Comparison of ENCODE assay signal across 8 mouse cellular contexts in the genomic region with DNA sequence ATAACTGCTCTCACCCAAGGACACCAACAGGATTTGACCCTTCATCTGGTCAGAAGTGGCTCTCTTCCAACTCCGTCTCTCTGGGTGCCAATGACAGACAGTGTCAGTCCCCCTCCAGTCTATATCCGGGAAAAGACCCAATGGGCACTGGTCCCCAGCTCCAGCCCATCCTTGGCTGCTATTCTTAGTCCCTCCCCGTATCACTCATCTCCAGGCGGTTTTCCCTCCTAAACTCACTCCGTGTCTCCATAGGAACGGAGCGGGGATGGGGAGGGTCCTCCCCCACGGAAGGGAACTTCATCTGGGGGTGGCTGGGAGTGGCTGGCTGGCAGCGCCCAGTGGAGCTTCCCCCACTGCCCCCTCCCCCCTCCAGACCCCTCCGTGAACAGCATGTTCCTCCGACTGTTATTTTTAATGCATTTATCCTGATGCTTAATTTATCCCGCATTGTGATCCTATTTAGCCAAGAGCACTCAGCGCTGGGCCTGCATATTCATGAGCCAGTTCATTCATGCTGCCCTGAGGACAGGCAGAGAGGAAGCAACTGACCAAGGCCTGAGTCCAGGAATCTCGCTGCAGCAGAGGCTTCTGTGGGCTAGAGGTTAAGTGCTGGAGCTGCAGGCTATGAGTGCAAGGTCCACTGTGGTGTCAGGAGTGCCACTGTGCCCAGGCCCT. TPM values are rescaled to one million over a fixed set of nuclear protein-coding genes. Genes with fewer than 3 reads are reported as not detected.
DNase-seq lines count a peak whose midpoint lies in the region; ATAC-seq and TF ChIP-seq lines count a peak whose summit lies in the region.

No protein-coding gene starts in this region.

- H3K4me2 ChIP-seq in intestine, postnatal 0 days (replicated peaks; ENCODE audit: low read depth) = no peak overlapping the region

- no peaks in the 10 kb centered on the region for H3K9me3 ChIP-seq in intestine, postnatal 0 days (ENCODE audit: control insufficient read depth)

- H3K27me3 ChIP-seq in intestine, postnatal 0 days (replicated peaks; ENCODE audit: control insufficient read depth, insufficient read depth, low read length) = no peaks in the 10 kb centered on the region

- no peak overlapping the region for H3K4me3 ChIP-seq in intestine, postnatal 0 days (ENCODE audit: low read depth, low read length)

- H3K27ac ChIP-seq in intestine, postnatal 0 days (ENCODE audit: low read depth, low read length) = no peak overlapping the region

- intact Hi-C loops in heart, postnatal 25 days (cut with DNase I) = loop anchor here (1.0 to 5.0 kb wide), 2 partner anchors 37 to 120 kb away; no protein-coding TSS in a partner anchor
- intact Hi-C loops in left cerebral cortex, postnatal 14 days (cut with DNase I) = no loop called here

- H3K9ac ChIP-seq in intestine, postnatal 0 days (ENCODE audit: low read depth, low read length) = no peak overlapping the region

- no peaks in the 10 kb centered on the region for H3K36me3 ChIP-seq in intestine, postnatal 0 days (ENCODE audit: control insufficient read depth, insufficient read depth)

- no peaks in the 10 kb centered on the region for H3K4me1 ChIP-seq in intestine, postnatal 0 days (replicated peaks; ENCODE audit: control insufficient read depth, insufficient read depth, low read length)

- 56% methylated on average over 14 of the region's 14 CpGs for WGBS in intestine, postnatal 0 days

- no peak for TF ChIP-seq POLR2A in brain, embryonic 14.5 days (IDR thresholded peaks at IDR 0.05; ENCODE audit: borderline replicate concordance, extremely low read depth, insufficient read depth, insufficient read length, poor library complexity, severe bottlenecking)

- ATAC-seq in granulocyte monocyte progenitor cell, adult 5-6 weeks (replicated peaks; ENCODE audit: poor library complexity, severe bottlenecking) = no peak
- no peak for ATAC-seq in intestine, postnatal 0 days

- DNase-seq in adrenal gland, postnatal 14 days = peak; percentile 34
- no peak for DNase-seq in adrenal gland, postnatal 25 days
- DNase-seq in brain, embryonic 14.5 days (ENCODE audit: low read depth) = peak; percentile 68
- DNase-seq in heart, postnatal 25 days (ENCODE audit: low spot score) = peak; percentile 13
- DNase-seq in left cerebral cortex, postnatal 14 days (ENCODE audit: low spot score in 2 of 2) = peak; percentile 54 to 77
- peak; percentile 59 for DNase-seq in right cerebral cortex, postnatal 14 days

- TF ChIP-seq CTCF in brain, embryonic 14.5 days (IDR thresholded peaks at IDR 0.05; ENCODE audit: borderline replicate concordance, extremely low read depth, insufficient read depth, insufficient read length) = no peak
- TF ChIP-seq CTCF in intestine, postnatal 0 days (IDR thresholded peaks at IDR 0.05; ENCODE audit: low read depth) = no peak

RNA-seq across cellular contexts. Expression of a gene that starts 28.6 kb away (rescaled TPM):
- total RNA-seq in adrenal gland, postnatal 14 days (2021) = 39.3 and 51.3 TPM in 2 replicates
- total RNA-seq in adrenal gland, postnatal 25 days (2021) = 50.6 and 63.0 TPM in 2 replicates
- 344 and 397 TPM in 2 replicates for polyA plus RNA-seq in brain, embryonic 14.5 days (2012; rRNA removed)
- total RNA-seq in heart, postnatal 25 days (2021) = 10 to 100 TPM; 30.1 to 41.8 TPM
- total RNA-seq in left cerebral cortex, postnatal 14 days (2021) = 100 to 1,000 TPM; 234 to 242 TPM
- 21.3 and 24.6 TPM in 2 replicates for total RNA-seq in granulocyte monocyte progenitor cell, adult 5-6 weeks (2014; fragmentation: Nextera tagmentation)
- 3.7 and 14.7 TPM in 2 replicates for total RNA-seq in granulocyte monocyte progenitor cell, adult 5-6 weeks (2017)
- polyA plus RNA-seq in intestine, postnatal 0 days (2015; fragmentation: Nextera tagmentation; extraction: Ambion mirVana) = 37.5 and 43.1 TPM in 2 replicates

RNA-seq across cellular contexts. Expression of a gene that starts 37.5 kb away (rescaled TPM):
- total RNA-seq in adrenal gland, postnatal 14 days (2021) = 26.5 and 28.1 TPM in 2 replicates
- 28.1 and 38.0 TPM in 2 replicates for total RNA-seq in adrenal gland, postnatal 25 days (2021)
- 36.4 and 37.8 TPM in 2 replicates for polyA plus RNA-seq in brain, embryonic 14.5 days (2012; rRNA removed)
- 10 to 100 TPM; 22.3 to 23.2 TPM for total RNA-seq in heart, postnatal 25 days (2021)
- total RNA-seq in left cerebral cortex, postnatal 14 days (2021) = 10 to 100 TPM; 33.3 to 34.5 TPM
- 15.2 and 16.6 TPM in 2 replicates for total RNA-seq in granulocyte monocyte progenitor cell, adult 5-6 weeks (2014; fragmentation: Nextera tagmentation)
- total RNA-seq in granulocyte monocyte progenitor cell, adult 5-6 weeks (2017) = 10.9 and 13.3 TPM in 2 replicates
- polyA plus RNA-seq in intestine, postnatal 0 days (2015; fragmentation: Nextera tagmentation; extraction: Ambion mirVana) = 25.4 and 30.1 TPM in 2 replicates
